Comparison of ENCODE assay signal across 9 mouse cellular contexts in the genomic region with DNA sequence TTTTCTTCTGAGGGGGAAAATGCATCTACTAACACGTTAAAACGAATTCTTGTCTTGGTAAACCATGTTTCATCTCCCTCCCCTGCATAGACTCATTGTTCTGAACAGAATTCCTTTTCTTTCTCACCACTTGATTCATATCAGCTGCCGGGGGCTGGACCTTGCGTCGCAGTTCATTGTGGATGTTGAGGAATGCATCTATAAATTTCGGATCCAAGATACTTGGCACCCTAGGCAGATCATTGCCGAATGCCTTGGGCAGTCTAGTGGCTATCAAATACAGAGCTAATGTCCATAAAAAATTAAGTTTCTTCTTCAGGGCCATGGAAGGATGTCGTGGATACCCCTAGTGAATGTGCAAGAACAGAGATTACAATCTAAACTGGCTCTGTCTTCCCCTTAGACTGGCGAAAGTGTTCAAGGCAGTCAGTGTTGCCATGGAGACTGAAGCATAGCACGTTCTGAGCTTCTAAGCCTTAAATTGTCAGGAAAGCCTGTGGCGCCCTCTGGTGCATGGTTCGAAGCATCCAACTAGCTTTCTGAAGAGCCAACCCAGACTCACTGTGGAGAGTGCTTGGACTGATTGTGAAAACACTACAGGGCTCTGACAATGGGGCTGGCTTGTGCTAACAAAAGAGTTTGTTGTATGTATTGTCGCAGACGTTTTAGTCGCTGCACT. TPM values are rescaled to one million over a fixed set of nuclear protein-coding genes. Genes with fewer than 3 reads are reported as not detected.
DNase-seq lines count a peak whose midpoint lies in the region; ATAC-seq and TF ChIP-seq lines count a peak whose summit lies in the region.
"Not testable (repeated sequence)": the region's sequence is repeated elsewhere in the genome, so short reads cannot be mapped to it uniquely, and the experiment has no call there.
"Had no signal": no experiment of that assay in that cellular context is flagged by ENCODE, and none has a peak within 500 bp of the region (broad histone marks: within the 10 kb centered on the region; RNA-seq: fewer than 3 reads in every experiment).

A gene (minus strand): TSS at position 446 of the 679 bp plus-strand sequence.

- not testable (repeated sequence) for H3K36me3 ChIP-seq in G1E (replicated peaks); forebrain, embryonic 16.5 days (ENCODE audit: control insufficient read depth, insufficient read depth); hindbrain, embryonic 10.5 days; neural tube, embryonic 14.5 days (ENCODE audit: control insufficient read depth, insufficient read depth, low read length); testis, adult 2 months (ENCODE audit: control insufficient read depth, insufficient read depth, low read length)

- not testable (repeated sequence) for H3K27ac ChIP-seq in forebrain, embryonic 16.5 days (ENCODE audit: low read length); hindbrain, embryonic 10.5 days; testis, adult 2 months (ENCODE audit: control insufficient read depth, insufficient read depth, low read depth, low read length)
- peak within 1 kb of the TSS; percentile 70 for H3K27ac ChIP-seq in layer of hippocampus, adult 2 months
- peak within 1 kb of the TSS; percentile 57; the same call in 1 of the 2 replicates for H3K27ac ChIP-seq in neural tube, embryonic 14.5 days (ENCODE audit: low read depth, low read length)

- not testable (repeated sequence) for H3K4me3 ChIP-seq in G1E (ENCODE audit: low read depth, low read length)
- peak within 1 kb of the TSS; percentile 31 for H3K4me3 ChIP-seq in forebrain, embryonic 16.5 days (replicated peaks; ENCODE audit: low read length)
- peak within 1 kb of the TSS; percentile 13; the same call in 1 of the 2 replicates for H3K4me3 ChIP-seq in hindbrain, embryonic 10.5 days
- peak within 1 kb of the TSS; percentile 51 for H3K4me3 ChIP-seq in layer of hippocampus, adult 2 months
- peak within 1 kb of the TSS; percentile 16; the same call in 1 of the 2 replicates for H3K4me3 ChIP-seq in neural tube, embryonic 14.5 days (ENCODE audit: low read depth, low read length)
- peak within 1 kb of the TSS; percentile 56 for H3K4me3 ChIP-seq in testis, adult 2 months (ENCODE audit: control insufficient read depth, low read depth, low read length)

- peak; percentile 40 for ATAC-seq in G1E (ENCODE audit: extremely low read depth, insufficient number of reproducible peaks, low FRiP score, poor library complexity, severe bottlenecking)
- peak; percentile 98 for ATAC-seq in forebrain, embryonic 16.5 days
- peak; percentile 97 for ATAC-seq in neural tube, embryonic 14.5 days (ENCODE audit: low read depth)

- not testable (repeated sequence) for H3K9ac ChIP-seq in forebrain, embryonic 16.5 days (replicated peaks; ENCODE audit: low read depth, low read length)
- peak within 1 kb of the TSS; percentile 28; the same call in 1 of the 2 replicates for H3K9ac ChIP-seq in neural tube, embryonic 14.5 days (replicated peaks; ENCODE audit: low read depth, low read length)

- peak within 1 kb of the TSS; percentile 49 for H3K4me2 ChIP-seq in forebrain, embryonic 16.5 days (ENCODE audit: low read length)
- peak within 1 kb of the TSS; percentile 46 for H3K4me2 ChIP-seq in neural tube, embryonic 14.5 days (ENCODE audit: low read depth, low read length)

- not testable (repeated sequence) for DNase-seq in G1E (ENCODE audit: low spot score)
- DNase-seq in cerebellum, adult 11-12 months: peak; percentile 32
- peak; percentile 87 for DNase-seq in hindbrain, embryonic 10.5 days (ENCODE audit: low spot score)
- DNase-seq in layer of hippocampus, adult 2 months (ENCODE audit: low spot score in 2 of 2): peak; percentile 88 to 93
- peak; percentile 67 to 76 for DNase-seq in lung, adult 18-20 months

- 11% methylated on average over 15 of the region's 15 CpGs for WGBS in forebrain, embryonic 16.5 days
- 16% methylated on average over 15 of the region's 15 CpGs for WGBS in hindbrain, embryonic 10.5 days
- 6% methylated on average over 15 of the region's 15 CpGs for WGBS in neural tube, embryonic 14.5 days

- H3K4me1 ChIP-seq in G1E (ENCODE audit: insufficient read depth, low read depth, low read length); forebrain, embryonic 16.5 days (replicated peaks; ENCODE audit: control insufficient read depth, insufficient read depth, low read length); neural tube, embryonic 14.5 days (ENCODE audit: control insufficient read depth, insufficient read depth, low read length); testis, adult 2 months (ENCODE audit: control insufficient read depth, insufficient read depth, low read length): not testable (repeated sequence)
- peaks cover 15% of the 10 kb centered on the region for H3K4me1 ChIP-seq in hindbrain, embryonic 10.5 days (replicated peaks)

- not testable (repeated sequence) for TF ChIP-seq CTCF in G1E (IDR thresholded peaks at IDR 0.05; ENCODE audit: low read depth, low read length)
- TF ChIP-seq CTCF in layer of hippocampus, adult 2 months (conservative IDR thresholded peaks at IDR 0.05): peak; percentile 88
- peak; percentile 57; the same call in 1 of the 2 replicates for TF ChIP-seq CTCF in testis, adult 2 months (IDR thresholded peaks at IDR 0.05; ENCODE audit: control insufficient read depth, insufficient read depth, insufficient replicate concordance, low read depth, low read length)

- H3K27me3 ChIP-seq in G1E (ENCODE audit: insufficient read depth, low read length); forebrain, embryonic 16.5 days (replicated peaks; ENCODE audit: control insufficient read depth, insufficient read depth, low read length); hindbrain, embryonic 10.5 days (ENCODE audit: insufficient read depth, poor library complexity, severe bottlenecking); neural tube, embryonic 14.5 days (ENCODE audit: control insufficient read depth, insufficient read depth, low read length); testis, adult 2 months (ENCODE audit: control insufficient read depth, insufficient read depth, low read length): not testable (repeated sequence)

- H3K9me3 ChIP-seq in G1E (replicated peaks); forebrain, embryonic 16.5 days (ENCODE audit: control insufficient read depth, low read length); hindbrain, embryonic 10.5 days; neural tube, embryonic 14.5 days (ENCODE audit: control insufficient read depth, low read length): not testable (repeated sequence)

- TF ChIP-seq POLR2A in testis, adult 2 months (IDR thresholded peaks at IDR 0.05; ENCODE audit: control insufficient read depth, low read depth, low read length): not testable (repeated sequence)

RNA-seq across cellular contexts. Expression of the gene that starts here (rescaled TPM):
- total RNA-seq in G1E (2014; fragmentation: Nextera tagmentation) (not detected in 2 replicates), G1E (2017) (not detected in 2 replicates)
- polyA plus RNA-seq in G1E (2012): not detected in 2 replicates
- polyA plus RNA-seq in forebrain, embryonic 16.5 days (2015; fragmentation: Nextera tagmentation; extraction: Ambion mirVana): 0.41 TPM in 1 of 2 replicates, not detected in the other
- polyA plus RNA-seq in hindbrain, embryonic 10.5 days (2016; fragmentation: Nextera tagmentation; extraction: Ambion mirVana): 0.17 TPM in 1 of 2 replicates, not detected in the other
- total RNA-seq in layer of hippocampus, adult 2 months (2021): not detected
- 0.31 TPM in 1 of 2 replicates, not detected in the other for polyA plus RNA-seq in neural tube, embryonic 14.5 days (2014; fragmentation: Nextera tagmentation; extraction: Ambion mirVana)
- 20.0 and 24.9 TPM in 2 replicates for polyA plus RNA-seq in testis, adult 2 months (2012; rRNA removed)
- polyA plus RNA-seq: gonadal fat pad, adult 2 months had no signal

Comparison
In these comparisons a context has a peak if more than half of its experiments do, and no peak if none do; other contexts are left out.
1. RNA of the gene that starts here (polyA plus RNA-seq): 20.0 to 24.9 TPM in testis, adult 2 months; 0.41 TPM in forebrain, embryonic 16.5 days, 0.31 TPM in neural tube, embryonic 14.5 days, 0.17 TPM in hindbrain, embryonic 10.5 days and not detected in G1E; every median in the first group is over 10 times any median in the second.
2. Peak in ATAC-seq in G1E; RNA of the gene not detected or under 1 TPM.
3. Peak in ATAC-seq, H3K4me3 ChIP-seq and H3K4me2 ChIP-seq in forebrain, embryonic 16.5 days; RNA of the gene not detected or under 1 TPM.
4. Peak in DNase-seq and H3K4me3 ChIP-seq in hindbrain, embryonic 10.5 days; RNA of the gene not detected or under 1 TPM.
5. Peak in DNase-seq, H3K4me3 ChIP-seq and H3K27ac ChIP-seq in layer of hippocampus, adult 2 months; RNA of the gene not detected or under 1 TPM.
6. Peak in ATAC-seq, H3K4me3 ChIP-seq, H3K27ac ChIP-seq, H3K9ac ChIP-seq and H3K4me2 ChIP-seq in neural tube, embryonic 14.5 days; RNA of the gene not detected or under 1 TPM.
7. ATAC-seq: peak in every context shown above with its lines; median percentile 98 in forebrain, embryonic 16.5 days; 97 in neural tube, embryonic 14.5 days; 40 in G1E.